Mouse (Mus musculus) ES-Bruce4 (cell line): ENCODE measurements at regions not wholly inside any gene's neighbourhood (a gene's known extent, or its start where the extent isn't known, plus 50 kb on each side); places are given as distances from the start of the nearest gene placed in this dataset.

ENCODE experiments used
- H3K27ac ChIP-seq: 2 replicates; pipeline ENCODE4 v1.5.1; 2012; ENCODE audit warnings: low read length, inconsistent platforms; ENCODE audit not compliant: insufficient read depth
- H3K27me3 ChIP-seq: 2 replicates; pipeline ENCODE4 v1.6.1; 2012; ENCODE audit warnings: mild to moderate bottlenecking, low read length, inconsistent platforms; ENCODE audit not compliant: control insufficient read depth, poor library complexity, insufficient read depth, severe bottlenecking
- H3K36me3 ChIP-seq: 2 replicates; pipeline ENCODE4 v1.6.1; 2012; ENCODE audit warnings: inconsistent platforms, mild to moderate bottlenecking, low read length, moderate library complexity; ENCODE audit not compliant: control insufficient read depth, poor library complexity, insufficient read depth, severe bottlenecking
- H3K4me1 ChIP-seq: one replicate; pipeline ENCODE4 v1.8.1; 2011; ENCODE audit warnings: low read length; ENCODE audit not compliant: control insufficient read depth, insufficient read depth
- H3K4me3 ChIP-seq: 2 replicates; pipeline ENCODE4 v1.5.1; 2011; ENCODE audit warnings: low read depth, mild to moderate bottlenecking, low read length
- H3K9ac ChIP-seq: 2 replicates; pipeline ENCODE4 v1.6.1; 2012; ENCODE audit warnings: low read depth, mild to moderate bottlenecking, inconsistent platforms; ENCODE audit not compliant: poor library complexity, severe bottlenecking
- H3K9me3 ChIP-seq: replicated peaks from 2 replicates; pipeline ENCODE4 v1.6.1; 2012; ENCODE audit warnings: mild to moderate bottlenecking, low read length, inconsistent platforms; ENCODE audit not compliant: control insufficient read depth, poor library complexity, insufficient read depth, severe bottlenecking
- CTCF ChIP-seq: IDR thresholded peaks from one replicate; pipeline ENCODE4 v1.8.1; 2011; ENCODE audit warnings: low read depth, low read length
- EP300 ChIP-seq: IDR thresholded peaks from 2 replicates; pipeline ENCODE4 v1.6.1; 2011; ENCODE audit warnings: low read depth, low read length; ENCODE audit not compliant: insufficient read depth
- POLR2A ChIP-seq: IDR thresholded peaks from one replicate; pipeline ENCODE4 v1.8.1; 2011; ENCODE audit warnings: low read length; ENCODE audit not compliant: insufficient read depth

DNA sequence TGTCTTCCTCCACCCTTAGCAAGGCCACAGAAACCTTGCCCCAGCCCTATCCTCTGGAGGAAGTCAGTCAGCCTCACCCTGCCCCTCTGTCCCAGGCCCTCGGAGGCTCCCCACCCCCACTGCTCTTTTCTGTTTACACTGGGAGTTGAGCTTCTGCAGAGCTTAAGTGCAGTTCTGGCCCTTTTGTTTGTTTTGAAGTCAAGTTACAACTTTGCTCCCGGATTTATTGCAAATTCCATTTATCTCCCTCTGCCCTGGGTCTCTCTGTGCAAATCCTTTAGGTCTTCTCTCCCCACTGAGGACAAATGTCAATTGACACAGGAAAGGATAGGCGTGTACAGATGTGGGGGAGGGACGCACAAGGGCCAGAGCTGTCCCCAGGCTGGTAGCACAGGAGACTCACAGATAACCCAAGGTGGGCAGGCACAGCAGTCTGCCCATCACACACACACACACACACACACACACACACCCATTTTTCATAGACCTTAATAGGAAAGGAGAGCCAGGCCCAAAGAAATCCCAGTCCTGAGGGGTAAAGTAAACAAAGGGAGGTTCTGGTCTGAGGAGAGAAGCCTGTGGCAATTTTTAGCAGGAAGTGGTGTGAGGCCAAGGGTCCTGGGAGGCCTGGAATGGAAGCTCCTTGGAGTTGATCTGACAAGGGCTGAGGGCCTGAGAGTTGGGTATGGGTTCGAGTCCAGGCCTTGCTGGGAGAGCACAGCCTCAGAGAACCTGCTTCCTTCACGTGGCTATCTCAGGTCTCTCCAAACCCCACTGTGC lies 167.9 kb downstream of the Zfp36l1 start:
- no peaks in the 10 kb centered on the region for H3K4me1 ChIP-seq
- no peak overlapping the region for H3K27ac ChIP-seq
- TF ChIP-seq EP300 (0 out of 2 replicates have a peak, but pooled peaks have one; percentile 11), CTCF (no peak)
- H3K36me3 ChIP-seq, result no peaks in the 10 kb centered on the region
- H3K9ac ChIP-seq, result no peak overlapping the region
- H3K27me3 ChIP-seq, result no peaks in the 10 kb centered on the region
- H3K4me3 ChIP-seq, result no peak overlapping the region
- no peaks in the 10 kb centered on the region for H3K9me3 ChIP-seq

- H3K4me1 ChIP-seq, result no peaks in the 10 kb centered on the region
- H3K9me3 ChIP-seq, result no peaks in the 10 kb centered on the region
- no peak overlapping the region for H3K27ac ChIP-seq
- no peaks in the 10 kb centered on the region for H3K27me3 ChIP-seq
- H3K4me3 ChIP-seq, result no peak overlapping the region
- H3K36me3 ChIP-seq, result no peaks in the 10 kb centered on the region
- no peak overlapping the region for H3K9ac ChIP-seq
- TF ChIP-seq POLR2A, result no peak
Measured at GRCm38 (mm10) chr12:79944090-79944489, 168.7 kb downstream of the Zfp36l1 start.

DNA sequence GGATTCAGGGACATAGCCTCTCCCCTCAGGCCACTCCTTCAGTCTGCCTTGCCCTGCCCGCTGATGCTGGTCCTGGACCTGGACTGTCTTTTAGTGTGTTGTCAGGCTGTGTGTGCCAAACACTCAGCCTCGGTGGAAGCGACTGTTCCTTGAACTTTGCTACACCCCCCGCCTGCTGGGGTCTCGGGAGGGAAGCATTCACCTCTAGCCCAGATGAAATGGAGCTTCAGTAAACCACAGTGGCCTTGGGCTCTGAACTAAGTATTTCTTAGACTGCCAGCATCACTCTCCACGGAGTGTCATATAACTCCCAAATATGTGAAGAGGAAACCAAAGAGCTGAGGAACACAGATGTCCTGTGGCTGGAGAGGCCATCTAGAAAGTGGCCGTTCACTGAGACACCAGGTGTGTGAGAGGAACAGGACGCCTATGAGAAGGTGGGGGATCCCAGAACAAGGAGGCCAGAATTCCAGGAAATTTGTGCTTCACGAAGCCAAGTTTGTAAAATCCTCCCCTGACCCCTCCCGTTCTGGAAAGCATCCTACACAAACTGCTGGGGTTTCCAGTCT lies 170.2 kb downstream of the Zfp36l1 start:
- Histone ChIP-seq H3K27me3 (no peaks in the 10 kb centered on the region), H3K9me3 (no peaks in the 10 kb centered on the region), H3K9ac (no peak overlapping the region), H3K36me3 (no peaks in the 10 kb centered on the region), H3K4me3 (no peak overlapping the region), H3K27ac (no peak overlapping the region), H3K4me1 (no peaks in the 10 kb centered on the region)
- TF ChIP-seq CTCF (no peak), POLR2A (no peak), EP300 (no peak)

DNA sequence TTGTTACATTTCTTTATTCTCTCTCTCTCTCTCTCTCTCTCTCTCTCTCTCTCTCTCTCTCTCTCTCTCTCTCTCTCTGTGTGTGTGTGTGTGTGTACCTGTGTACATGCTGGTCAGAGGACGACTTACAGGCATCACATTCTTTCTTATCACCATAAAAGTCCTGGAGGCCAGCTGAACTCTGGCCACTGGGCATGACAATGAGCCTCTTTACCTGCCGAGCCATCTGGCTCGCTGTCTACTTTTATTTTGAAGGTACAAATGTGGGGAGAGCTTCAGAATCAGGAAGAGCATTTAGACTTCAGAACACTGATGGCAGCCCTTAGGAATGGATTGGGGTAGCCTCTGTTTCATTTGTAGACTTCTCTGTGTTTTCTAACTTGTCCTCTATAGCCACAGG lies 171.0 kb downstream of the Zfp36l1 start:
- TF ChIP-seq POLR2A (no peak), EP300 (no peak), CTCF (no peak)
- no peak overlapping the region for H3K4me3 ChIP-seq
- H3K27ac ChIP-seq, result no peak overlapping the region
- H3K36me3 ChIP-seq, result no peaks in the 10 kb centered on the region
- H3K4me1 ChIP-seq, result no peaks in the 10 kb centered on the region
- H3K9ac ChIP-seq, result no peak overlapping the region
- no peaks in the 10 kb centered on the region for H3K9me3 ChIP-seq
- H3K27me3 ChIP-seq, result no peaks in the 10 kb centered on the region

- H3K9me3 ChIP-seq, result no peaks in the 10 kb centered on the region
- no peak overlapping the region for H3K27ac ChIP-seq
- H3K27me3 ChIP-seq, result no peaks in the 10 kb centered on the region
- no peaks in the 10 kb centered on the region for H3K4me1 ChIP-seq
- H3K36me3 ChIP-seq, result no peaks in the 10 kb centered on the region
- no peak overlapping the region for H3K4me3 ChIP-seq
- TF ChIP-seq CTCF (no peak), EP300 (no peak), POLR2A (no peak)
- H3K9ac ChIP-seq, result no peak overlapping the region
Measured at GRCm38 (mm10) chr12:79939436-79939835, 173.4 kb downstream of the Zfp36l1 start.

- no peaks in the 10 kb centered on the region for H3K36me3 ChIP-seq
- H3K27ac ChIP-seq, result no peak overlapping the region
- no peaks in the 10 kb centered on the region for H3K27me3 ChIP-seq
- TF ChIP-seq CTCF (no peak), POLR2A (no peak), EP300 (no peak)
- no peak overlapping the region for H3K4me3 ChIP-seq
- no peaks in the 10 kb centered on the region for H3K9me3 ChIP-seq
- H3K4me1 ChIP-seq, result no peaks in the 10 kb centered on the region
- H3K9ac ChIP-seq, result no peak overlapping the region
Measured at GRCm38 (mm10) chr12:79937876-79938275, 174.9 kb downstream of the Zfp36l1 start.
